Mouse (Mus musculus) liver, postnatal 0 days (tissue): ENCODE measurements at regions not wholly inside any gene's neighbourhood (a gene's known extent, or its start where the extent isn't known, plus 50 kb on each side); places are given as distances from the start of the nearest gene placed in this dataset.

Source experiments
- CTCF ChIP-seq: sonication (generic); IDR thresholded peaks from 2 replicates; pipeline ENCODE4 v1.5.1; 2016; ENCODE audit warnings: antibody characterized with exemption, low read depth
- EP300 ChIP-seq: IDR thresholded peaks from 2 replicates; pipeline ENCODE4 v1.6.1; 2016; ENCODE audit warnings: antibody characterized with exemption, low read depth, mild to moderate bottlenecking

- TF ChIP-seq EP300 (no peak), CTCF (no peak)
Observed at GRCm38 (mm10) chr12:32444770-32445169, 66.3 kb downstream of the Ccdc71l start.
